Mouse (Mus musculus): ENCODE results near the gene Bloc1s3. TPM values are rescaled to one million over a fixed set of nuclear protein-coding genes. Genes with fewer than 3 reads are reported as not detected.

Bloc1s3 gene
- polyA plus RNA-seq, 1 experiment from 2014 or later = 4.3 TPM

GRCm38 (mm10) chr7:19495521-19496213 lies 12.5 kb downstream of the Bloc1s3 start:
- WGBS = 74% methylated on average over 20 of the region's 20 CpGs
- H3K4me3 ChIP-seq = no peak overlapping the region
- H3K9ac ChIP-seq (replicated peaks) = no peak overlapping the region
- no peak overlapping the region for H3K27ac ChIP-seq (replicated peaks)
- H3K27me3 ChIP-seq = peaks cover 37% of the 10 kb centered on the region
- H3K36me3 ChIP-seq = no peaks in the 10 kb centered on the region
- H3K4me2 ChIP-seq (replicated peaks) = no peak overlapping the region
- no peaks in the 10 kb centered on the region for H3K9me3 ChIP-seq
- H3K4me1 ChIP-seq = peaks cover 5% of the 10 kb centered on the region
- ATAC-seq (ENCODE audit: low FRiP score, low read depth) = no peak

DNA sequence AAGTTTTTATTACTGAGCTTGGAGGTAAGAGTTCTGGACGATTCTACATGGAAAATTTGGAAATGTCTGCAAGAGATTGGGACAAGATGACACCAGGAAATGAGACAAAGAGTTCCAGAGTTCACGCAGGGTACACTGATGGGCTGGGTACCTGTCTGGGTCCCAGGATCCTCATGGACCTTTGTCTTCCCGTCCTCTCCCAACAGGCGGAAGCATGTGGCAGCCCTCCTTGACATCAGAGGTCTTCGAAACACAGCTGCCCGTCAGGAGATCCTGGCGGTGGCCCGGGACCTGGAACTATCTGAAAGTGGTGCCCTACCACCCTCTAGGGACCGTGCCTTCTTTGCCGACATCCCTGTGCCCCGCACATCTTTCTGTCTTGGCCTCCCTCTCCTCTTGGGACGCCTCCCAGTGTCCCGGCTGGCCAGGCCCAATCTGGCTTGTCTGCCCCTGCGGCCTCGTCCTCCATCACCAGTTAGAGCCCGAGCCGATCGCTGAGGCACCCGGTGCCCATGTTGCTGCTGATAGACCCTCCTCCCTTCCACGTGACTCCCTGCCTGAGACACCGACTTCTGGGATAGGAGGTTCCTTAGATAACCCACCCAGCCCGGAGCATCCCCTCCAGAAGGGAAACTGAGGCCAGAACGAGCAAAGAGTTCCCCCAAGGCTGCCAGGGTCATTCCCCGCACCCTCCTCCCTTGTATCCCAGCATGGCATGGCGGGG lies 13.3 kb downstream of the Bloc1s3 start:
- no peak for ATAC-seq (ENCODE audit: low FRiP score, low read depth)
- H3K27me3 ChIP-seq = peaks cover 45% of the 10 kb centered on the region
- H3K9me3 ChIP-seq = no peaks in the 10 kb centered on the region
- peaks cover 5% of the 10 kb centered on the region for H3K4me1 ChIP-seq
- no peaks in the 10 kb centered on the region for H3K36me3 ChIP-seq
- H3K9ac ChIP-seq (replicated peaks) = no peak overlapping the region
- no peak overlapping the region for H3K4me3 ChIP-seq
- no peak overlapping the region for H3K27ac ChIP-seq (replicated peaks)
- no peak overlapping the region for H3K4me2 ChIP-seq (replicated peaks)
- 86% methylated on average over 25 of the region's 25 CpGs for WGBS

GRCm38 (mm10) chr7:19491731-19492130 lies 16.4 kb downstream of the Bloc1s3 start:
- Histone ChIP-seq H3K9ac (replicated peaks) (0 out of 2 replicates have a peak overlapping the region, but pooled peaks have one; percentile 7), H3K4me1 (peaks cover 5% of the 10 kb centered on the region), H3K4me3 (peak overlapping the region; percentile 10), H3K36me3 (no peaks in the 10 kb centered on the region), H3K4me2 (replicated peaks) (peak overlapping the region; percentile 33), H3K27me3 (peaks cover 75% of the 10 kb centered on the region), H3K27ac (replicated peaks) (no peak overlapping the region), H3K9me3 (no peaks in the 10 kb centered on the region)
- 0 out of 2 replicates have a peak, but pooled peaks have one; percentile 34 for ATAC-seq (ENCODE audit: low FRiP score, low read depth)
- WGBS = 4% methylated on average over 26 of the region's 26 CpGs

DNA sequence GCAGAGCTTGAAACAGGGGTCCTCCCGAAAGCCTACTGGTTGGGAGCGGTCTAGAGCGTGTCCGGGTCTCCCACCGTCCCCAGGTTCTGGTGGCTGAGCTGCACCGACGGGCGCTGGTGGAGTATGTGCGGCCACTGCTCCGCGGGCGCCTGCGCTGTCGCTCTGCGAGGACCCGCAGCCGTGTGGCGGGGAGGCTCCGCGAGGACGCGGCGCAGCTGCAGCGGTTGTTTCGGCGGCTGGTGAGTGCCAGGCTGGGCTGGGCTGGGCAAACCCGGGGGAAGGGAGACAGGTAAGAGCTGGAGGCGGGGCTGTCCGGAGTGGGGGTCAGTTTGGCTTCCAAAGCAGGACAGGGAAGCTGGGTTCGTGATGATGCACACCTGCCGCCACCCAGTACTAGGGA lies 18.6 kb downstream of the Bloc1s3 start:
- peaks cover 74% of the 10 kb centered on the region for H3K27me3 ChIP-seq
- H3K4me3 ChIP-seq = peak overlapping the region; percentile 13; the same call in 1 of the 2 replicates
- H3K4me1 ChIP-seq = peaks cover 5% of the 10 kb centered on the region
- WGBS = 5% methylated on average over 31 of the region's 31 CpGs
- ATAC-seq (ENCODE audit: low FRiP score, low read depth) = peak; percentile 54; the same call in 1 of the 2 replicates
- no peaks in the 10 kb centered on the region for H3K36me3 ChIP-seq
- H3K9ac ChIP-seq (replicated peaks) = peak overlapping the region; percentile 4; the same call in 1 of the 2 replicates
- H3K9me3 ChIP-seq = no peaks in the 10 kb centered on the region
- H3K4me2 ChIP-seq (replicated peaks) = peak overlapping the region; percentile 38
- H3K27ac ChIP-seq (replicated peaks) = no peak overlapping the region

- no peaks in the 10 kb centered on the region for H3K36me3 ChIP-seq
- peaks cover 52% of the 10 kb centered on the region for H3K27me3 ChIP-seq
These were observed 21.6 kb downstream of the Bloc1s3 start for GRCm38 (mm10) chr7:19486549-19486948.

GRCm38 (mm10) chr7:19485488-19485887 lies 22.7 kb downstream of the Bloc1s3 start:
- no peak for ATAC-seq (ENCODE audit: low FRiP score, low read depth)

More at GRCm38 (mm10) chr7:19486549-19486948, 21.6 kb downstream of the Bloc1s3 start:
- Histone ChIP-seq H3K9me3 (no peaks in the 10 kb centered on the region), H3K27ac (replicated peaks) (no peak overlapping the region), H3K9ac (replicated peaks) (no peak overlapping the region), H3K4me3 (no peak overlapping the region), H3K4me1 (0 out of 2 replicates have a peak, but pooled peaks cover under 1% of the 10 kb centered on the region), H3K4me2 (replicated peaks) (no peak overlapping the region)
- no peak for ATAC-seq (ENCODE audit: low FRiP score, low read depth)
- WGBS = 95% methylated on average over 7 of the region's 7 CpGs

DNA sequence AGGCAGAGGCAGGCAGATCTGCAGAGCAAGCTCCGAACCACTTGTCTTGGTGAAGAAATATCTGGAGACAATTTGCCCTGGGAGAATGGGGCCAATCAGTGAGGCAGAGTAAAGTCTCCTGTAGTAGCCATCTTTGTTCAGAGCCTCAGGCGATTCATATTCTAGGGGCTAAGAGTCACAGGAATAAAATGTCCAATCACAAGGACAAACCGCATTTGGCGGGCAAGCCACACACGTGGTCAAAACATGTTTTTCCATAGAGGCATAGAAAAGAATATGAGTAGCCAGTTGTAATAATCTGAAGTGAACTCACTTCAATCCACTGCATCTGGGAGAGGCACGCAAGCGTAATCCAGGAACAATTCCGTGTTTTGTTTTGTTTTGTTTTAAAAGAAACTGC lies 24.9 kb downstream of the Bloc1s3 start:
- no peak for ATAC-seq (ENCODE audit: low FRiP score, low read depth)
- WGBS = 90% methylated on average over 8 of the region's 8 CpGs
- Histone ChIP-seq H3K4me1 (no peaks in the 10 kb centered on the region), H3K27me3 (peaks cover 31% of the 10 kb centered on the region), H3K9ac (replicated peaks) (no peak overlapping the region), H3K4me2 (replicated peaks) (no peak overlapping the region), H3K36me3 (no peaks in the 10 kb centered on the region), H3K4me3 (no peak overlapping the region), H3K27ac (replicated peaks) (no peak overlapping the region), H3K9me3 (no peaks in the 10 kb centered on the region)

More at GRCm38 (mm10) chr7:19485488-19485887, 22.7 kb downstream of the Bloc1s3 start:
- Histone ChIP-seq H3K4me3 (no peak overlapping the region), H3K9ac (replicated peaks) (no peak overlapping the region), H3K27me3 (peaks cover 45% of the 10 kb centered on the region), H3K36me3 (no peaks in the 10 kb centered on the region), H3K4me1 (no peaks in the 10 kb centered on the region), H3K27ac (replicated peaks) (no peak overlapping the region), H3K9me3 (no peaks in the 10 kb centered on the region), H3K4me2 (replicated peaks) (no peak overlapping the region)
- 93% methylated on average over 1 of the region's 1 CpGs for WGBS

- Histone ChIP-seq H3K4me2 (replicated peaks) (no peak overlapping the region), H3K9me3 (no peaks in the 10 kb centered on the region), H3K4me3 (no peak overlapping the region), H3K27me3 (peaks cover 64% of the 10 kb centered on the region), H3K27ac (replicated peaks) (no peak overlapping the region), H3K4me1 (peaks cover 7% of the 10 kb centered on the region; the same call in 1 of the 2 replicates), H3K36me3 (no peaks in the 10 kb centered on the region), H3K9ac (replicated peaks) (no peak overlapping the region)
- WGBS = 29% methylated on average over 14 of the region's 14 CpGs
- ATAC-seq (ENCODE audit: low FRiP score, low read depth) = no peak
These were observed 30.4 kb downstream of the Bloc1s3 start for GRCm38 (mm10) chr7:19477624-19478384.

DNA sequence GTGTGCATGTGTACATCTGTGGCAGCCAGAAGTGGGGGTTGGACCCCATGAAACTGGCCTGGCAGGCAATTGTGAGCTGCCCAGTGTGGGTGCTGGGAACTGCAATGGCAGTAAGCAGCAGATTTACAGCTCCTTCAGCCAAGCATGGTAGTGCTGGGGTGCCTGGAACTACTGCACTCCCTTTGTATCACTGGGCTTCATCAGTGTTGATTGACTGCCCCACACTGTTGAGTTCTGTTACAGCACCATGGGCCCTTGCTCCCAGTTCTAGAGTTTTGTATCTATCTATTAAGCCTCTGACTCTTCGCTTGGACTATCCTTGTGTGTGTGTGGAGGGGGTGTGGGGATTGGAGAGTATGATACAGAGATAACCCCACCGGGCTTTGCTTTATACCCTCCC lies 31.1 kb downstream of the Bloc1s3 start:
- Histone ChIP-seq H3K27ac (replicated peaks) (no peak overlapping the region), H3K9me3 (no peaks in the 10 kb centered on the region), H3K4me1 (peaks cover 7% of the 10 kb centered on the region; the same call in 1 of the 2 replicates), H3K4me3 (no peak overlapping the region), H3K27me3 (peaks cover 71% of the 10 kb centered on the region), H3K36me3 (no peaks in the 10 kb centered on the region), H3K4me2 (replicated peaks) (no peak overlapping the region), H3K9ac (replicated peaks) (no peak overlapping the region)
- no peak for ATAC-seq (ENCODE audit: low FRiP score, low read depth)
- 65% methylated on average over 2 of the region's 2 CpGs for WGBS

DNA sequence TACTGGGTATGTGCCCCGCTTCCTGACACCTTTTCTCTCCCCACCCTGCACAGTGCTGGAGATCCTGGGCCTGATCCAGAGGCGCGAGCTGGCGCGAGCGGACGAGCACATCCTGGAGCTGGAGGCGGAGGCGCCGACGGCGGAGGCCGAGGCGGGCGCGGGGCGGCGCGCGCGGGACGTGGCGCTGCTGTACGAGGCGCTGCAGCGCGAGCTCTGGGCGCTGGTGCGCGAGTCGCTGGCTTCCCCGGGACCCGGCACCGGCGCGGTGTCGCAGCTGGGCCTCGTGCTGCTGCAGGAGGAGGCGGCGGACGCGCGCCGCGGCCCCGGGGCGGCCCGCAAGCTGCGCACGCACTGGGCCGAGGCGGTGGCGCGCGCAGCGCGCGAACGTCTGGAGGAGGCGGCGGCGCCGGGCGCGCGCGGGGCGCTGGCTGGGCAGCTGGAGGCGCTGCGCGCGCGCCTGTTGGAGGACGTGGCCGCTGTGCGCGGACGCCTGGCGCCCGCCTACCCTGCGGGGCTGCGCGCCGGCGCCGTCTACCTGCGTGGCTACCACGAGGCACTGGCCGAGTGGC lies 34.2 kb downstream of the Bloc1s3 start:
- H3K27ac ChIP-seq (replicated peaks) = no peak overlapping the region
- no peaks in the 10 kb centered on the region for H3K36me3 ChIP-seq
- peaks cover 91% of the 10 kb centered on the region for H3K27me3 ChIP-seq
- under 1% methylated on average over 53 of the region's 89 CpGs for WGBS
- peak; percentile 91 for ATAC-seq (ENCODE audit: low FRiP score, low read depth)
- H3K4me1 ChIP-seq = peaks cover 7% of the 10 kb centered on the region; the same call in 1 of the 2 replicates
- H3K9ac ChIP-seq (replicated peaks) = peak overlapping the region; percentile 65
- H3K9me3 ChIP-seq = no peaks in the 10 kb centered on the region
- peak overlapping the region; percentile 52 for H3K4me3 ChIP-seq
- H3K4me2 ChIP-seq (replicated peaks) = peak overlapping the region; percentile 69

DNA sequence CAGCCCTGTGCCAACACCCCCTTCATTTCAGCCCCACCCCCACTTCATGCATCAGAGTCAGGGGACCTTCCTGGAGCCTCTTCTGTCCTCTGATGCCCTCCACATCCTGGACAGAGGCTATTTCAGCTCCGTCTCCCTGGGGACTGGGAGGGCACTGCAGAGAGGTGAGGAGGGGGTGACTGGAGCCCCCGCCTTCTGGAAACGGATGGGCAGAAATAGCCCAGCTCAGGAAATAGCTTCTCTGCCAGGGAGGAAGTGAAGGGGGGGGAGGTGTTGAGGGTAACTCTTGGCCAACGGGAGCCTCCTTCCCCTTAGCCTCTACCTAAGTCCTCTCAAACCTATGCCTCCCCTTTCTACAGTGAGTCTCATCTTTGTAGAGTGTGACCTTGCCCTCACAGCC lies 35.8 kb downstream of the Bloc1s3 start:
- peaks cover 93% of the 10 kb centered on the region for H3K27me3 ChIP-seq
- H3K4me3 ChIP-seq = no peak overlapping the region
- no peaks in the 10 kb centered on the region for H3K36me3 ChIP-seq
- peaks cover 7% of the 10 kb centered on the region; the same call in 1 of the 2 replicates for H3K4me1 ChIP-seq
- no peak for ATAC-seq (ENCODE audit: low FRiP score, low read depth)
- no peaks in the 10 kb centered on the region for H3K9me3 ChIP-seq
- no peak overlapping the region for H3K9ac ChIP-seq (replicated peaks)
- no peak overlapping the region for H3K4me2 ChIP-seq (replicated peaks)
- no peak overlapping the region for H3K27ac ChIP-seq (replicated peaks)
- WGBS = 58% methylated on average over 4 of the region's 4 CpGs
